Mouse (Mus musculus) testis, adult 2 months (tissue): Measurements from ENCODE around the gene Prps1. TPM values are rescaled to one million over a fixed set of nuclear protein-coding genes. Genes with fewer than 3 reads are reported as not detected.

Source experiments
- H3K27ac ChIP-seq: fragments of 200-500 bp; 2 replicates; pipeline ENCODE4 v1.5.1; 2012; ENCODE audit warnings: low read depth, low read length; ENCODE audit not compliant: control insufficient read depth, insufficient read depth
- H3K27me3 ChIP-seq: fragments of 200-500 bp; 2 replicates; pipeline ENCODE4 v1.6.1; 2012; ENCODE audit warnings: mild to moderate bottlenecking, low read length, moderate library complexity; ENCODE audit not compliant: control insufficient read depth, insufficient read depth
- H3K36me3 ChIP-seq: fragments of 200-500 bp; 2 replicates; pipeline ENCODE4 v1.6.1; 2012; ENCODE audit warnings: mild to moderate bottlenecking, low read length; ENCODE audit not compliant: control insufficient read depth, insufficient read depth
- H3K4me1 ChIP-seq: fragments of 200-500 bp; 2 replicates; pipeline ENCODE4 v1.6.1; 2012; ENCODE audit warnings: low read length; ENCODE audit not compliant: control insufficient read depth, insufficient read depth
- H3K4me3 ChIP-seq: fragments of 200-500 bp; 2 replicates; pipeline ENCODE4 v1.5.1; 2012; ENCODE audit warnings: low read depth, mild to moderate bottlenecking, low read length, moderate library complexity, mixed read lengths; ENCODE audit not compliant: control insufficient read depth
- CTCF ChIP-seq: fragments of 200-500 bp; IDR thresholded peaks from 2 replicates; pipeline ENCODE4 v1.5.1; 2012; ENCODE audit warnings: low read depth, mild to moderate bottlenecking, inconsistent platforms, low read length, moderate library complexity; ENCODE audit not compliant: control insufficient read depth, insufficient read depth, insufficient replicate concordance
- POLR2A ChIP-seq: fragments of 200-500 bp; IDR thresholded peaks from 2 replicates; pipeline ENCODE4 v1.6.1; 2012; ENCODE audit warnings: low read depth, mild to moderate bottlenecking, inconsistent platforms, low read length, moderate library complexity; ENCODE audit not compliant: control insufficient read depth
- polyA plus RNA-seq: library from polyadenylated mRNA; depleted of rRNA; stranded (reverse); fragments of >200 nt; gene quantifications from 2 replicates; pipeline ENCODE4 v1.2.3, GENCODE M21; 2012; rRNA removed

Gene Prps1
- polyA plus RNA-seq, 1 experiment = 9.0 TPM

DNA sequence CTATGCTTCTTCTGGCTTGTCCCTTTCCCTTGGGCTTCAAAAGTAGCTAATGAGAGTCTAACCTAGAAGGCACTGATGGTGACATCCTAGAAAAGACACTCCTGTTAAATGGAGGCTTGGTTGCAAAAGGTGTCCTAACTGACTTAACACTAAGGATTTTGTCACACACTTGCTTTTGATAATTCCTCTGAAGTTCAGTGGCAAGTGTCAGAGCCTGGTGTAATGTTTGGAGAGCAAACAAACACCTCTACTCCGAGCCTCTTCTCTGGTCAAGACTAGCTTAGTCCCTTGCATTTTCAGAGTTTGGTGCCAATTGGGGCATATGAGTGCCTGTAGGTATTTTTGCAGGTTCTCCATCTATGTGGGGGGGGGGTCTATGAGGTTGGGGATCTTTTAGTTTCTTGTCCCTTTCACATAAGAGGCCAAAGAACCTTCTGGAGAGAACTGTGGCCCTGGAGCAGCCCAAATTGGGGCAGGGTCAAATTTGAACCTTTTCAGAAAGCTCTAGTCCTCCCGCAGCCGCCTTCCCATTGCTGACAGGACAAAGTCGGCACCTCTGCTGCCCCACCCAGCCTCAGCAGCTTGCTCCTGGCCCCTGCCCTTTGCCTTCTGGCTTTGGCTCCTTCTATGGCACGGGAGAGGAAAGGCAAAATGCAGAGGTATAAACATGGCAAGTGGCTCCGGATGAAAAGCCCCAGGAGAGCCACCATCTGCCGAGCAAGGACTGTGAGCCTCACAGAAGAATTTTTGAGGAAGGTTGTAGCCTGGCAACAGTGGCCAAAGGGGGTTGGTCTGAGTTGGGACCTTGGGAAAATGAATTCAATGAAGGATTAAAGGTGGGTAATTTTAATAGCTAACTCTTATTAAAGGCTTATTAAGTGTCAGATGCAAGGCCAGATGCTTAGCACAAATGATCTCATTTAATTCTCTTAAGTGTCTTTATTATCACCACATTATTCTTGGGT, 55.6 kb downstream of the Prps1 start:
- Histone ChIP-seq H3K36me3 (no peaks in the 10 kb centered on the region), H3K27me3 (no peaks in the 10 kb centered on the region), H3K27ac (peak overlapping the region; percentile 42; the same call in 1 of the 2 replicates), H3K4me3 (no peak overlapping the region), H3K4me1 (peaks cover 4% of the 10 kb centered on the region; the same call in 1 of the 2 replicates)
- TF ChIP-seq POLR2A (no peak), CTCF (no peak)

DNA sequence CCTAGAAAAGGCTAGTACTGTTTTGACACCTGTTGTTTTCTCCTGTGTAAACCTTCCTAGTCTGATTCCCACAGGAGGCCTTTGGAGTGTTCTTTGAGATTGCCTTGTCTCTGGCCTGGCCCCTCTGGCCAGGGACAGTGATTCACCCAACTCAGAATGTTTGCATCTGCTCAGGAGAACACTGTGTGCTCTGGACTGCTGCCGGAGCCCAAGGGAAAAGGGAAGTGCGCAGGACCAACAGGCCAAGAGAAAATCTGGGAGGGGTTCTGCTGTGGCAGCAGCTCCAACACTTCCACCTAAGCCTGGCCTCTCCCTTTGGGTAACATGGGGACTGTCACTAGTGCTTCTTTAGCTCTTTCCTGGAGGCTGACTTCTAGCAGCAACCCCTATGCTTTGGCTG, 57.0 kb downstream of the Prps1 start:
- Histone ChIP-seq H3K4me3 (no peak overlapping the region), H3K4me1 (peaks cover 4% of the 10 kb centered on the region; the same call in 1 of the 2 replicates), H3K36me3 (no peaks in the 10 kb centered on the region), H3K27ac (no peak overlapping the region), H3K27me3 (no peaks in the 10 kb centered on the region)
- TF ChIP-seq CTCF (no peak), POLR2A (no peak)

DNA sequence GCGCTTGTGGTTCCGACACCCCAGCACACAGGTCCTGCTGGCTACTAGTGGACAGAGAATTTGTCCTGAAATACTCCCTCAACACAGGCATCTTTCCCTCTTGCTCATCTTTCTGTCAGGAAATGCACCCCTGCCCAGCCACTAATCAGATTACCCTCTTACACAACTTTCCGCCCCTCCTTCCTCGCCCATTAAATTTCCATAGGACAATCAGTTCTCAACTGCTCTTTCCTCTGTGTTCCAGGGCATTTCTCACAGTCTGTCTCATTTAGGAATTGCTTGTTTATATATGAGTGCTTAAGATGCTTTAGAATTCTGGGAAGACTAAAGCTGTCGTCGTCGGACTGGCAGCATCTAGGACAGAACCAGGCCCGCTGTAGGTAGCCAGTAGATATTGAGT, 61.9 kb downstream of the Prps1 start:
- Histone ChIP-seq H3K4me3 (no peak overlapping the region), H3K4me1 (peaks cover 3% of the 10 kb centered on the region; the same call in 1 of the 2 replicates), H3K27me3 (no peaks in the 10 kb centered on the region), H3K27ac (no peak overlapping the region), H3K36me3 (no peaks in the 10 kb centered on the region)
- TF ChIP-seq POLR2A (no peak), CTCF (no peak)

DNA sequence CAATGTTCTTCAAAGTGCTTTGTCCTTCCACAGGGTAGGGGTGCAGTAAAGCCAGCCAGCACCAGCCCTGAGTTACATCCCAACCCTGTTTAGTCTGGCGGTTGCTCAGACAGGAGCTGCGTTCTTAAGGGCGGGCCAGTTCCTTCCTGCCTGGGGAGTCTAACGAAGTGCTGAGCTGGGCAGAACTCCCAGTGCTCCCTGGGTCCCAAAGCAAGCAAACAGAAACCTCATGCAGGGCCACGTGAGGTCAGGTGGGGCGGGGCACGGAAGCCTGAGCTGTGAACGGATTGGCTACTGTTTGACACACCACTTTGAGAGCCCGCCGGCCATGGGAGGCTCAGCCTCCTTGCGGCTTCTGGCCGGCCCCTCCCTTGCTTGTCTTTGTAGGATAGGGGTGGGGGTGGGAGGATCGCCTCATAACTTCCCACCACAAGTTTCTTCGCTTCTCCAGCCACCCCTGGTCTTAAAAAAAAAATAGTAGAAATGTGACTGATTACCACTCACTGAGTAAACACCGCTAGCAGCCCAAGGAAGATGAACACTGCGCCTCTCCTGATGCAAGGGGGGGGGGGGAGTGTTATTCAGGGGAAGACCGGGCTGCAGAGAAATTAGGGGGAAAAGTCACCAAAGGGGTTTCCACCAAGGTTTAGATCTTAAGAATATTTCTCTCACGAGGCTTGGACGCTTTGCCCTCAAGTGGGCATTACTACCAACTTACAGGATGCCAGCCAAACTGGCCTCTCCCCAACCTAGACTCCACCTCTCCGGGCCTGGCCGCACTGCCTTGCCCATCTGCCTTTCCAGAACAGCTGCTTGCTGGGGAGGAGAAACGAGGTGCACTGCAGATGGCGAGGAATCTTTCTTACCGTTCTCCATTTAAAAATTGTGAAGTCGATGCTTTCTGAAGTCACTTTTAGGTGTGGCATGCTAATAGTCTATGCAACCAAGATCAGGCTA, 64.0 kb downstream of the Prps1 start:
- TF ChIP-seq POLR2A (no peak), CTCF (no peak)
- no peaks in the 10 kb centered on the region for H3K27me3 ChIP-seq
- H3K36me3 ChIP-seq = no peaks in the 10 kb centered on the region
- H3K4me1 ChIP-seq = peaks cover 3% of the 10 kb centered on the region; the same call in 1 of the 2 replicates
- 0 out of 2 replicates have a peak overlapping the region, but pooled peaks have one; percentile 3 for H3K4me3 ChIP-seq
- peak overlapping the region; percentile 77 for H3K27ac ChIP-seq

DNA sequence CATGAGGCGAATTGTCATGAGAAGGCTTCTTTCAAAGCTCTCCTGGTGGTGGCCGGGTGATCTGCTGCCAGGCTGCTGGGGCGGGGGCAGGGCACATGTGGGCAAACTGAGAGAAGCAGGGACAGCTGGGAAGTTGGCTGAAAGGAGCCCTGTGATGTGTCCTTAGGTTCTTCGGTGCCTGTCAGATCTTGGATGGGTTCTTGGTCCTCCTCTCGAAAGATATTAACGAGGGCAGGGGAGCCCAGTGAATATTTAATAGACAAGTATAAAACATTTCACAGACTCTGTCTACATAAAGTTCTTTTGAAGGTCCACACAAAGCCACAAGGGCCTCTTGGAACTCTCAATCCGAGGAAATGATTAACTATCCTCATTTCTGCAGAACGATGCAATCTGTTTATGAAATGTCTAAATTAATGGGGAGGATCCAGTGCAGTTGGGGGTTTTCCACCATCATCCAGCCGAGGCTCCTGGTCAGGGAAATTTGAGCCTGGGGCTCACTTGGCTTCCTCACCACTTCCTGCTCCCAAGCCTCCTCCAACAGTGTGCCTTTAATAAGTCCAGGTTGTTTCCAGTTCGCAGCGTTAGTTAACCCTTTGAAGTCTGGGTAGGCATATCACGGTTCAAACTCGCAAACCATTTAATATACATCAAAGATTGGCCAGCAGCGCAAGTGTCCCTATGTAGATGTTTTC, 65.8 kb downstream of the Prps1 start:
- no peak overlapping the region for H3K27ac ChIP-seq

DNA sequence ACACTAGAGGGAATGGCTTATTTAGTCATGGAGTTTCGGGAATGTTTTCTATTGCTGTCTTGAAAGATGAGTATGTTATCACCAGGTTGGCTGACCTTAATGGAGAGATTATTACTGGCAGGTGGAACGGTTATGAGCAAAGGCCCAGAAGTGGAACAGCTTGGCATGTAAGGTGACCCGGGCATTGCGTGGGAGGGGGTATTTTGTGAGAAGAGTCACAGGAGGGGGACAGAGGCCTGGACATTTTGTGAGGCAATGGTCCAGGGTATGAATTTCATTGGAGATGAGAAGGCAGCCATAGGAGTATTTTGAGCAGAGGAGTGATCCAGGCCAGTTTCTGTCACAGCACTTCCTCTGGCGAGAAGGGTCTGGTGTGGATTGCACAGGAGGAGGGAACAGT, 67.8 kb downstream of the Prps1 start:
- Histone ChIP-seq H3K4me3 (no peak overlapping the region), H3K27me3 (no peaks in the 10 kb centered on the region), H3K36me3 (no peaks in the 10 kb centered on the region), H3K4me1 (peaks cover 2% of the 10 kb centered on the region; the same call in 1 of the 2 replicates), H3K27ac (no peak overlapping the region)
- no peak for TF ChIP-seq POLR2A
- TF ChIP-seq CTCF = no peak

More for the DNA sequence above, 65.8 kb downstream of the Prps1 start:
- Histone ChIP-seq H3K36me3 (no peaks in the 10 kb centered on the region), H3K4me3 (no peak overlapping the region), H3K27me3 (no peaks in the 10 kb centered on the region), H3K4me1 (peaks cover 3% of the 10 kb centered on the region; the same call in 1 of the 2 replicates)
- TF ChIP-seq CTCF (no peak), POLR2A (no peak)

Other genes starting within 250 kb of the Prps1 start
- gene Frmpd3, start 114.3 kb upstream of the Prps1 start, polyA plus RNA-seq = 0.31 and 0.38 TPM in 2 replicates
- 9.9 and 11.3 TPM in 2 replicates for gene Tsc22d3, start 144.0 kb downstream of the Prps1 start, polyA plus RNA-seq
- 0.83 and 1.0 TPM in 2 replicates for gene Mid2, start 208.0 kb downstream of the Prps1 start, polyA plus RNA-seq